Mouse (Mus musculus) heart, postnatal 0 days (tissue): ENCODE measurements around the gene Pi4ka.

Experiments used
- CTCF ChIP-seq: IDR thresholded peaks from 2 replicates; pipeline ENCODE4 v1.5.1; 2016; ENCODE audit warnings: antibody characterized with exemption, control low read depth, low read depth
- EP300 ChIP-seq: IDR thresholded peaks from 2 replicates; pipeline ENCODE4 v1.6.1; 2016; ENCODE audit warnings: antibody characterized with exemption, low read depth

DNA sequence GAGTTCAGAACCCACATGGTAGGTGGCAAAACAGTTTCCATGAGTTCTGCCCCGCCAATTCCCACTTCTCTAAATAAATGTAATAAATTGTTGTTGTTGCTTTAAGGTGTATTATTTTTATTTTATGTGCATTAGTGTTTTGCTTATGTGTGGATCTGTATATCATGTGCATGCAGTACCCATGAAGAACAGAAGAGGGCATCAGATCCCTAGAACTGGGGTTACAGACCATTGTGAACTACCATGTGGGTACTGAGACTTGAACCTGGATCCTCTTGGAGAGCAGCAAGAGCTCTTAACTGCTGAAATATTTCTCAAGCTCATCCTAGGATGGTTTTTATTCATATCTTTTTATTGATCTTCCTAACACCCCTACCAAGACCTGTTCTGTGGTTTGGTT lies 3.3 kb downstream of the Pi4ka start:
- TF ChIP-seq CTCF (peak; percentile 60), EP300 (no peak)
